In genomic region chr17:34077549-34077948, GRCm38 (mm10) we compare ENCODE assay signal across 8 mouse cellular contexts. TPM values are rescaled to one million over a fixed set of nuclear protein-coding genes. Genes with fewer than 3 reads are reported as not detected.
DNase-seq lines count a peak whose midpoint lies in the region; ATAC-seq and TF ChIP-seq lines count a peak whose summit lies in the region.

No protein-coding gene starts in this region.

- TF ChIP-seq CTCF in intestine, postnatal 0 days (IDR thresholded peaks at IDR 0.05; ENCODE audit: low read depth), result peak; percentile 82

- no peak for TF ChIP-seq POLR2A in limb, embryonic 14.5 days (IDR thresholded peaks at IDR 0.05; ENCODE audit: borderline replicate concordance, extremely low read depth, insufficient read depth, insufficient read length)

- no peak overlapping the region for H3K9ac ChIP-seq in embryonic facial prominence, embryonic 14.5 days (ENCODE audit: low read depth, low read length)
- no peak overlapping the region for H3K9ac ChIP-seq in intestine, postnatal 0 days (ENCODE audit: low read depth, low read length)
- no peak overlapping the region for H3K9ac ChIP-seq in limb, embryonic 14.5 days (ENCODE audit: low read depth, low read length, severe bottlenecking)

- no peaks in the 10 kb centered on the region for H3K4me1 ChIP-seq in embryonic facial prominence, embryonic 14.5 days (ENCODE audit: control insufficient read depth, insufficient read depth, low read length)
- no peaks in the 10 kb centered on the region for H3K4me1 ChIP-seq in intestine, postnatal 0 days (replicated peaks; ENCODE audit: control insufficient read depth, insufficient read depth, low read length)
- no peaks in the 10 kb centered on the region; the same call in 1 of the 2 replicates for H3K4me1 ChIP-seq in limb, embryonic 14.5 days (ENCODE audit: control insufficient read depth, insufficient read depth, low read length)

- no peak overlapping the region for H3K4me3 ChIP-seq in embryonic facial prominence, embryonic 14.5 days (ENCODE audit: low read depth, low read length)
- H3K4me3 ChIP-seq in intestine, postnatal 0 days (ENCODE audit: low read depth, low read length), result no peak overlapping the region
- no peak overlapping the region for H3K4me3 ChIP-seq in limb, embryonic 14.5 days (replicated peaks; ENCODE audit: low read length)

- H3K27ac ChIP-seq in embryonic facial prominence, embryonic 14.5 days (replicated peaks; ENCODE audit: low read depth, low read length), result no peak overlapping the region
- no peak overlapping the region for H3K27ac ChIP-seq in intestine, postnatal 0 days (ENCODE audit: low read depth, low read length)
- H3K27ac ChIP-seq in limb, embryonic 14.5 days (replicated peaks; ENCODE audit: low read depth, low read length), result no peak overlapping the region

- H3K36me3 ChIP-seq in embryonic facial prominence, embryonic 14.5 days (ENCODE audit: control insufficient read depth, insufficient read depth, low read length), result no peaks in the 10 kb centered on the region
- no peaks in the 10 kb centered on the region for H3K36me3 ChIP-seq in intestine, postnatal 0 days (ENCODE audit: control insufficient read depth, insufficient read depth)
- no peaks in the 10 kb centered on the region for H3K36me3 ChIP-seq in limb, embryonic 14.5 days (ENCODE audit: control insufficient read depth, insufficient read depth, low read length)

- 1% methylated on average over 9 of the region's 9 CpGs for WGBS in embryonic facial prominence, embryonic 14.5 days
- WGBS in intestine, postnatal 0 days, result 2% methylated on average over 9 of the region's 9 CpGs
- 1% methylated on average over 9 of the region's 9 CpGs for WGBS in limb, embryonic 14.5 days

- no peak for ATAC-seq in embryonic facial prominence, embryonic 14.5 days (ENCODE audit: low read depth)
- ATAC-seq in intestine, postnatal 0 days, result no peak
- no peak for ATAC-seq in limb, embryonic 14.5 days (ENCODE audit: low FRiP score, low read depth)

- DNase-seq in urinary bladder, postnatal 14 days (ENCODE audit: low spot score), result peak; percentile 72
- DNase-seq in urinary bladder, postnatal 10 days (ENCODE audit: low spot score), result no peak
- peak; percentile 43 to 50 for DNase-seq in adrenal gland, postnatal 4 days (ENCODE audit: low spot score in 2 of 2)
- peak; percentile 80 for DNase-seq in embryonic facial prominence, embryonic 14.5 days (ENCODE audit: low spot score)
- DNase-seq in limb, embryonic 14.5 days (ENCODE audit: low spot score), result peak; percentile 85
- DNase-seq in retina, postnatal 1 day, result peak; percentile 86
- peak; percentile 67 for DNase-seq in urinary bladder, postnatal 25 days (ENCODE audit: low spot score)

- no peaks in the 10 kb centered on the region for H3K9me3 ChIP-seq in embryonic facial prominence, embryonic 14.5 days (ENCODE audit: control insufficient read depth, low read length)
- H3K9me3 ChIP-seq in intestine, postnatal 0 days (ENCODE audit: control insufficient read depth), result no peaks in the 10 kb centered on the region
- no peaks in the 10 kb centered on the region for H3K9me3 ChIP-seq in limb, embryonic 14.5 days (ENCODE audit: control insufficient read depth, low read length)

- no peak overlapping the region for H3K4me2 ChIP-seq in embryonic facial prominence, embryonic 14.5 days (ENCODE audit: low read depth, low read length)
- H3K4me2 ChIP-seq in intestine, postnatal 0 days (replicated peaks; ENCODE audit: low read depth), result no peak overlapping the region
- no peak overlapping the region for H3K4me2 ChIP-seq in limb, embryonic 14.5 days (replicated peaks; ENCODE audit: low read depth, low read length, severe bottlenecking)

- peaks cover 12% of the 10 kb centered on the region for H3K27me3 ChIP-seq in embryonic facial prominence, embryonic 14.5 days (replicated peaks; ENCODE audit: control insufficient read depth, insufficient read depth, low read length)
- peaks cover 24% of the 10 kb centered on the region for H3K27me3 ChIP-seq in intestine, postnatal 0 days (replicated peaks; ENCODE audit: control insufficient read depth, insufficient read depth, low read length)
- H3K27me3 ChIP-seq in limb, embryonic 14.5 days (ENCODE audit: control insufficient read depth, insufficient read depth, low read length), result peaks cover 19% of the 10 kb centered on the region

RNA-seq across cellular contexts. Expression of gene H2-Oa, which starts 14.6 kb away (rescaled TPM):
- under 1 TPM in 1 of 2 experiments, not detected in 1; 0.31 TPM for total RNA-seq in adrenal gland, postnatal 4 days (2021)
- polyA plus RNA-seq in embryonic facial prominence, embryonic 14.5 days (2014; fragmentation: Nextera tagmentation; extraction: Ambion mirVana), result 0.36 and 0.76 TPM in 2 replicates
- 0.25 and 0.90 TPM in 2 replicates for polyA plus RNA-seq in intestine, postnatal 0 days (2015; fragmentation: Nextera tagmentation; extraction: Ambion mirVana)
- polyA plus RNA-seq in limb, embryonic 14.5 days (2012; rRNA removed), result 1.0 and 1.7 TPM in 2 replicates
- 0.70 and 0.85 TPM in 2 replicates for polyA plus RNA-seq in limb, embryonic 14.5 days (2014; fragmentation: Nextera tagmentation; extraction: Ambion mirVana)

RNA-seq across cellular contexts. Expression of gene Col11a2, which starts 38.3 kb away (rescaled TPM):
- 1 to 10 TPM; 3.1 to 6.4 TPM for total RNA-seq in adrenal gland, postnatal 4 days (2021)
- polyA plus RNA-seq in embryonic facial prominence, embryonic 14.5 days (2014; fragmentation: Nextera tagmentation; extraction: Ambion mirVana), result 53.9 and 64.3 TPM in 2 replicates
- polyA plus RNA-seq in intestine, postnatal 0 days (2015; fragmentation: Nextera tagmentation; extraction: Ambion mirVana), result 0.13 and 0.21 TPM in 2 replicates
- polyA plus RNA-seq in limb, embryonic 14.5 days (2012; rRNA removed), result 201 and 242 TPM in 2 replicates
- 71.6 and 72.1 TPM in 2 replicates for polyA plus RNA-seq in limb, embryonic 14.5 days (2014; fragmentation: Nextera tagmentation; extraction: Ambion mirVana)

RNA-seq across cellular contexts. Expression of gene H2-DMa, which starts 41.8 kb away (rescaled TPM):
- total RNA-seq in adrenal gland, postnatal 4 days (2021), result 10 to 100 TPM; 11.2 to 11.7 TPM
- polyA plus RNA-seq in embryonic facial prominence, embryonic 14.5 days (2014; fragmentation: Nextera tagmentation; extraction: Ambion mirVana), result 13.6 and 14.9 TPM in 2 replicates
- polyA plus RNA-seq in intestine, postnatal 0 days (2015; fragmentation: Nextera tagmentation; extraction: Ambion mirVana), result 15.2 and 16.7 TPM in 2 replicates
- 13.1 and 20.2 TPM in 2 replicates for polyA plus RNA-seq in limb, embryonic 14.5 days (2012; rRNA removed)
- 16.8 and 19.0 TPM in 2 replicates for polyA plus RNA-seq in limb, embryonic 14.5 days (2014; fragmentation: Nextera tagmentation; extraction: Ambion mirVana)

RNA-seq across cellular contexts. Expression of gene Brd2, which starts 44.9 kb away (rescaled TPM):
- total RNA-seq in adrenal gland, postnatal 4 days (2021), result 100 to 1,000 TPM; 225 to 226 TPM
- polyA plus RNA-seq in embryonic facial prominence, embryonic 14.5 days (2014; fragmentation: Nextera tagmentation; extraction: Ambion mirVana), result 103 and 105 TPM in 2 replicates
- polyA plus RNA-seq in intestine, postnatal 0 days (2015; fragmentation: Nextera tagmentation; extraction: Ambion mirVana), result 51.8 and 60.0 TPM in 2 replicates
- polyA plus RNA-seq in limb, embryonic 14.5 days (2012; rRNA removed), result 197 and 217 TPM in 2 replicates
- polyA plus RNA-seq in limb, embryonic 14.5 days (2014; fragmentation: Nextera tagmentation; extraction: Ambion mirVana), result 121 and 141 TPM in 2 replicates

RNA-seq across cellular contexts. Expression of gene Rxrb, which starts 45.9 kb away (rescaled TPM):
- total RNA-seq in adrenal gland, postnatal 4 days (2021), result 10 to 100 TPM; 74.5 to 78.0 TPM
- polyA plus RNA-seq in embryonic facial prominence, embryonic 14.5 days (2014; fragmentation: Nextera tagmentation; extraction: Ambion mirVana), result 26.0 and 29.2 TPM in 2 replicates
- 19.5 and 22.1 TPM in 2 replicates for polyA plus RNA-seq in intestine, postnatal 0 days (2015; fragmentation: Nextera tagmentation; extraction: Ambion mirVana)
- polyA plus RNA-seq in limb, embryonic 14.5 days (2012; rRNA removed), result 83.2 and 98.9 TPM in 2 replicates
- 29.2 and 33.6 TPM in 2 replicates for polyA plus RNA-seq in limb, embryonic 14.5 days (2014; fragmentation: Nextera tagmentation; extraction: Ambion mirVana)

Comparison
In these comparisons a context has a peak if more than half of its experiments do, and no peak if none do; other contexts are left out.
1. RNA of gene Col11a2, which starts 38.3 kb away (polyA plus RNA-seq): 71.6 to 242 TPM in limb, embryonic 14.5 days and 53.9 to 64.3 TPM in embryonic facial prominence, embryonic 14.5 days; 0.13 to 0.21 TPM in intestine, postnatal 0 days; every median in the first group is over 10 times any median in the second.